Mouse (Mus musculus): ENCODE data around the gene Mfsd4b2. TPM values are rescaled to one million over a fixed set of nuclear protein-coding genes. Genes with fewer than 3 reads are reported as not detected.
"Not testable (repeated sequence)": the region's sequence is repeated elsewhere in the genome, so short reads cannot be mapped to it uniquely, and the experiment has no call there.

Mfsd4b2 gene
- polyA plus RNA-seq, 1 experiment from 2014 or later: 0.18 TPM

- Histone ChIP-seq H3K9ac (ENCODE audit: low read length) (no peak overlapping the region), H3K9me3 (replicated peaks; ENCODE audit: control insufficient read depth, low read length) (no peaks in the 10 kb centered on the region), H3K36me3 (ENCODE audit: control insufficient read depth, insufficient read depth, low read length) (no peaks in the 10 kb centered on the region), H3K27ac (ENCODE audit: low read length) (no peak overlapping the region), H3K4me3 (replicated peaks; ENCODE audit: low read length) (no peak overlapping the region), H3K4me1 (ENCODE audit: control insufficient read depth, insufficient read depth, low read length) (no peaks in the 10 kb centered on the region), H3K4me2 (ENCODE audit: low read depth, low read length) (no peak overlapping the region), H3K27me3 (ENCODE audit: control insufficient read depth, insufficient read depth, low read length) (no peaks in the 10 kb centered on the region)
- ATAC-seq (ENCODE audit: insufficient read depth, low FRiP score): no peak
- 72% methylated on average over 2 of the region's 2 CpGs for WGBS
Observed at GRCm38 (mm10) chr10:39955163-39955562, 28.4 kb upstream of the Mfsd4b2 start.

GRCm38 (mm10) chr10:39949377-39949954, 22.7 kb upstream of the Mfsd4b2 start:
- H3K9ac ChIP-seq (ENCODE audit: low read length): no peak overlapping the region
- H3K4me3 ChIP-seq (replicated peaks; ENCODE audit: low read length): no peak overlapping the region
- no peaks in the 10 kb centered on the region for H3K4me1 ChIP-seq (ENCODE audit: control insufficient read depth, insufficient read depth, low read length)
- H3K27me3 ChIP-seq (ENCODE audit: control insufficient read depth, insufficient read depth, low read length): no peaks in the 10 kb centered on the region
- H3K27ac ChIP-seq (ENCODE audit: low read length): no peak overlapping the region
- 95% methylated on average over 2 of the region's 2 CpGs for WGBS
- no peaks in the 10 kb centered on the region for H3K9me3 ChIP-seq (replicated peaks; ENCODE audit: control insufficient read depth, low read length)
- no peak for ATAC-seq (ENCODE audit: insufficient read depth, low FRiP score)
- no peak overlapping the region for H3K4me2 ChIP-seq (ENCODE audit: low read depth, low read length)
- H3K36me3 ChIP-seq (ENCODE audit: control insufficient read depth, insufficient read depth, low read length): no peaks in the 10 kb centered on the region

GRCm38 (mm10) chr10:39947195-39947594, 20.5 kb upstream of the Mfsd4b2 start:
- ATAC-seq (ENCODE audit: insufficient read depth, low FRiP score); H3K9me3 ChIP-seq (replicated peaks; ENCODE audit: control insufficient read depth, low read length); H3K27me3 ChIP-seq (ENCODE audit: control insufficient read depth, insufficient read depth, low read length); H3K36me3 ChIP-seq (ENCODE audit: control insufficient read depth, insufficient read depth, low read length); H3K9ac ChIP-seq (ENCODE audit: low read length); H3K4me1 ChIP-seq (ENCODE audit: control insufficient read depth, insufficient read depth, low read length); H3K27ac ChIP-seq (ENCODE audit: low read length); H3K4me3 ChIP-seq (replicated peaks; ENCODE audit: low read length); H3K4me2 ChIP-seq (ENCODE audit: low read depth, low read length): not testable (repeated sequence)
- WGBS: 80% methylated on average over 3 of the region's 3 CpGs

- no peak overlapping the region for H3K4me2 ChIP-seq (ENCODE audit: low read depth, low read length)
- H3K27ac ChIP-seq (ENCODE audit: low read length): no peak overlapping the region
- no peaks in the 10 kb centered on the region for H3K27me3 ChIP-seq (ENCODE audit: control insufficient read depth, insufficient read depth, low read length)
- H3K9ac ChIP-seq (ENCODE audit: low read length): no peak overlapping the region
- H3K4me1 ChIP-seq (ENCODE audit: control insufficient read depth, insufficient read depth, low read length): no peaks in the 10 kb centered on the region
- H3K9me3 ChIP-seq (replicated peaks; ENCODE audit: control insufficient read depth, low read length): no peaks in the 10 kb centered on the region
- no peaks in the 10 kb centered on the region for H3K36me3 ChIP-seq (ENCODE audit: control insufficient read depth, insufficient read depth, low read length)
- H3K4me3 ChIP-seq (replicated peaks; ENCODE audit: low read length): no peak overlapping the region
- WGBS: 75% methylated on average over 7 of the region's 7 CpGs
- ATAC-seq (ENCODE audit: insufficient read depth, low FRiP score): no peak
Observed at GRCm38 (mm10) chr10:39936553-39936952, 9.8 kb upstream of the Mfsd4b2 start.

- not testable (repeated sequence) for H3K27ac ChIP-seq (ENCODE audit: low read length); H3K36me3 ChIP-seq (ENCODE audit: control insufficient read depth, insufficient read depth, low read length); H3K4me2 ChIP-seq (ENCODE audit: low read depth, low read length); H3K4me1 ChIP-seq (ENCODE audit: control insufficient read depth, insufficient read depth, low read length); H3K9ac ChIP-seq (ENCODE audit: low read length); H3K4me3 ChIP-seq (replicated peaks; ENCODE audit: low read length); H3K9me3 ChIP-seq (replicated peaks; ENCODE audit: control insufficient read depth, low read length); H3K27me3 ChIP-seq (ENCODE audit: control insufficient read depth, insufficient read depth, low read length)
- 57% methylated on average over 8 of the region's 8 CpGs for whole genome bisulfite sequencing
- peak; percentile 58 for ATAC-seq (ENCODE audit: insufficient read depth, low FRiP score)
Observed at GRCm38 (mm10) chr10:39924556-39924955, 2.2 kb downstream of the Mfsd4b2 start.

GRCm38 (mm10) chr10:39912616-39913015, 14.1 kb downstream of the Mfsd4b2 start:
- no peak overlapping the region for H3K9ac ChIP-seq (ENCODE audit: low read length)
- H3K36me3 ChIP-seq (ENCODE audit: control insufficient read depth, insufficient read depth, low read length): no peaks in the 10 kb centered on the region
- H3K27me3 ChIP-seq (ENCODE audit: control insufficient read depth, insufficient read depth, low read length): no peaks in the 10 kb centered on the region
- H3K4me2 ChIP-seq (ENCODE audit: low read depth, low read length): no peak overlapping the region
- no peak overlapping the region for H3K27ac ChIP-seq (ENCODE audit: low read length)
- ATAC-seq (ENCODE audit: insufficient read depth, low FRiP score): no peak
- H3K9me3 ChIP-seq (replicated peaks; ENCODE audit: control insufficient read depth, low read length): no peaks in the 10 kb centered on the region
- H3K4me1 ChIP-seq (ENCODE audit: control insufficient read depth, insufficient read depth, low read length): no peaks in the 10 kb centered on the region
- no peak overlapping the region for H3K4me3 ChIP-seq (replicated peaks; ENCODE audit: low read length)

- no peaks in the 10 kb centered on the region for H3K36me3 ChIP-seq (ENCODE audit: control insufficient read depth, insufficient read depth, low read length)
- no peak overlapping the region for H3K27ac ChIP-seq (ENCODE audit: low read length)
- H3K4me1 ChIP-seq (ENCODE audit: control insufficient read depth, insufficient read depth, low read length): no peaks in the 10 kb centered on the region
- H3K9ac ChIP-seq (ENCODE audit: low read length): no peak overlapping the region
- H3K27me3 ChIP-seq (ENCODE audit: control insufficient read depth, insufficient read depth, low read length): no peaks in the 10 kb centered on the region
- no peak overlapping the region for H3K4me3 ChIP-seq (replicated peaks; ENCODE audit: low read length)
- peak overlapping the region; percentile 23 for H3K4me2 ChIP-seq (ENCODE audit: low read depth, low read length)
- H3K9me3 ChIP-seq (replicated peaks; ENCODE audit: control insufficient read depth, low read length): no peaks in the 10 kb centered on the region
- 47% methylated on average over 13 of the region's 13 CpGs for WGBS
- ATAC-seq (ENCODE audit: insufficient read depth, low FRiP score): no peak
Observed at GRCm38 (mm10) chr10:39908768-39909441, 17.8 kb downstream of the Mfsd4b2 start.

- no peak overlapping the region for H3K4me3 ChIP-seq (replicated peaks; ENCODE audit: low read length)
- H3K27ac ChIP-seq (ENCODE audit: low read length): no peak overlapping the region
- peak; percentile 58; the same call in 1 of the 2 replicates for ATAC-seq (ENCODE audit: insufficient read depth, low FRiP score)
Observed at GRCm38 (mm10) chr10:39906799-39907658, 19.7 kb downstream of the Mfsd4b2 start.

GRCm38 (mm10) chr10:39904191-39904590, 22.5 kb downstream of the Mfsd4b2 start:
- Histone ChIP-seq H3K27ac (ENCODE audit: low read length) (no peak overlapping the region), H3K36me3 (ENCODE audit: control insufficient read depth, insufficient read depth, low read length) (no peaks in the 10 kb centered on the region), H3K27me3 (ENCODE audit: control insufficient read depth, insufficient read depth, low read length) (no peaks in the 10 kb centered on the region), H3K4me3 (replicated peaks; ENCODE audit: low read length) (no peak overlapping the region), H3K9ac (ENCODE audit: low read length) (no peak overlapping the region), H3K9me3 (replicated peaks; ENCODE audit: control insufficient read depth, low read length) (no peaks in the 10 kb centered on the region), H3K4me1 (ENCODE audit: control insufficient read depth, insufficient read depth, low read length) (no peaks in the 10 kb centered on the region), H3K4me2 (ENCODE audit: low read depth, low read length) (no peak overlapping the region)
- WGBS: 82% methylated on average over 3 of the region's 3 CpGs
- ATAC-seq (ENCODE audit: insufficient read depth, low FRiP score): no peak

More at GRCm38 (mm10) chr10:39906799-39907658, 19.7 kb downstream of the Mfsd4b2 start:
- Histone ChIP-seq H3K9me3 (replicated peaks; ENCODE audit: control insufficient read depth, low read length) (no peaks in the 10 kb centered on the region), H3K36me3 (ENCODE audit: control insufficient read depth, insufficient read depth, low read length) (no peaks in the 10 kb centered on the region), H3K4me2 (ENCODE audit: low read depth, low read length) (no peak overlapping the region), H3K27me3 (ENCODE audit: control insufficient read depth, insufficient read depth, low read length) (no peaks in the 10 kb centered on the region), H3K4me1 (ENCODE audit: control insufficient read depth, insufficient read depth, low read length) (no peaks in the 10 kb centered on the region), H3K9ac (ENCODE audit: low read length) (no peak overlapping the region)
- 67% methylated on average over 10 of the region's 10 CpGs for WGBS
